ENCODE assay signal across 13 mouse cellular contexts in the genomic region with DNA sequence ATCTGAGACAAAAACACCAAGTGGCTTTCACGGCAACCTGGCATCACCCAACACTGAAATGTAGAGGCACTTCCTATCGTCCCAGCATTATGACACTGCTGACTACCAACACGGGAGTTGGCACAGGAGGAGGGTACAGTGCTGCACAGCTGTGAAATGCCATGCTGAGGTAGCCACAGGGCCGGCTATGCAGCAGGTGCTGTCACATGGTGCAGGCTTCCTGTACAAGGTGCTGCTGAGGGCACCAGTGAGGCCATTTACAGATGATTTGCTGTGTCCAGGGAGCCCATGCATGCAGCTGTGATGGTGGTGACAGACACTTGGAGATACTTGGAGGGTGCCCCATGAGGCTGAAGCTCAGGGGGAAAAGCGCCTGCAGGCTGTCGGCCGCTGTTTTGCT.
DNase-seq lines count a peak whose midpoint lies in the region; ATAC-seq and TF ChIP-seq lines count a peak whose summit lies in the region.
"Had no signal": no experiment of that assay in that cellular context is flagged by ENCODE, and none has a peak within 500 bp of the region (broad histone marks: within the 10 kb centered on the region; RNA-seq: fewer than 3 reads in every experiment).

No protein-coding gene starts in this region.

- no peak overlapping the region for H3K4me2 ChIP-seq in heart, embryonic 15.5 days
- H3K4me2 ChIP-seq in midbrain, embryonic 13.5 days (replicated peaks): no peak overlapping the region
- H3K4me2 ChIP-seq in midbrain, postnatal 0 days (ENCODE audit: low read depth, low read length, poor library complexity, severe bottlenecking): no peak overlapping the region
- H3K4me2 ChIP-seq: embryonic facial prominence, embryonic 15.5 days; limb, embryonic 13.5 days had no signal

- no peak overlapping the region for H3K9ac ChIP-seq in heart, embryonic 15.5 days
- no peak overlapping the region for H3K9ac ChIP-seq in midbrain, embryonic 13.5 days (replicated peaks)
- no peak overlapping the region for H3K9ac ChIP-seq in midbrain, postnatal 0 days (replicated peaks; ENCODE audit: low read length, poor library complexity, severe bottlenecking)
- H3K9ac ChIP-seq: embryonic facial prominence, embryonic 15.5 days; limb, embryonic 13.5 days; liver, embryonic 14.5 days had no signal

- H3K9me3 ChIP-seq in heart, embryonic 15.5 days (replicated peaks): no peaks in the 10 kb centered on the region
- no peaks in the 10 kb centered on the region for H3K9me3 ChIP-seq in midbrain, embryonic 13.5 days
- no peaks in the 10 kb centered on the region for H3K9me3 ChIP-seq in midbrain, postnatal 0 days (ENCODE audit: low read length)
- H3K9me3 ChIP-seq: embryonic facial prominence, embryonic 15.5 days; limb, embryonic 13.5 days had no signal

- H3K27me3 ChIP-seq in heart, embryonic 15.5 days: no peaks in the 10 kb centered on the region
- H3K27me3 ChIP-seq in midbrain, embryonic 13.5 days: no peaks in the 10 kb centered on the region
- H3K27me3 ChIP-seq in midbrain, postnatal 0 days (ENCODE audit: insufficient read depth, low read length): no peaks in the 10 kb centered on the region
- no peaks in the 10 kb centered on the region for H3K27me3 ChIP-seq in thymus, adult 2 months (ENCODE audit: control insufficient read depth, insufficient read depth, low read length)
- H3K27me3 ChIP-seq: embryonic facial prominence, embryonic 15.5 days; limb, embryonic 13.5 days; Patski had no signal

- ATAC-seq in heart, embryonic 15.5 days (replicated peaks; ENCODE audit: insufficient number of reproducible peaks, insufficient read depth, low FRiP score, low read depth): peak; percentile 48; the same call in 1 of the 2 replicates
- 0 out of 2 replicates have a peak, but pooled peaks have one; percentile 35 for ATAC-seq in midbrain, embryonic 13.5 days
- ATAC-seq in midbrain, postnatal 0 days (ENCODE audit: low FRiP score): no peak

- peaks cover 37% of the 10 kb centered on the region for H3K4me1 ChIP-seq in heart, embryonic 15.5 days (replicated peaks)
- H3K4me1 ChIP-seq in midbrain, embryonic 13.5 days (replicated peaks): no peaks in the 10 kb centered on the region
- H3K4me1 ChIP-seq in midbrain, postnatal 0 days (ENCODE audit: insufficient read depth, low read length): no peaks in the 10 kb centered on the region
- peaks cover 42% of the 10 kb centered on the region for H3K4me1 ChIP-seq in thymus, adult 2 months (replicated peaks; ENCODE audit: control insufficient read depth, insufficient read depth, low read length)
- H3K4me1 ChIP-seq: limb, embryonic 13.5 days had no signal

- no peak for TF ChIP-seq CTCF in midbrain, postnatal 0 days (IDR thresholded peaks at IDR 0.05)
- TF ChIP-seq CTCF in thymus, adult 2 months (IDR thresholded peaks at IDR 0.05; ENCODE audit: borderline replicate concordance, control insufficient read depth, extremely low read depth, insufficient read depth, low read length, poor library complexity): no peak

- peak overlapping the region; percentile 6; the same call in 1 of the 2 replicates for H3K27ac ChIP-seq in heart, embryonic 15.5 days
- H3K27ac ChIP-seq in midbrain, embryonic 13.5 days: no peak overlapping the region
- H3K27ac ChIP-seq in midbrain, postnatal 0 days (ENCODE audit: low read depth, low read length): no peak overlapping the region
- peak overlapping the region; percentile 99 for H3K27ac ChIP-seq in thymus, adult 2 months (ENCODE audit: control insufficient read depth, insufficient read depth, low read length)
- H3K27ac ChIP-seq: embryonic facial prominence, embryonic 15.5 days; hindbrain, postnatal 0 days; kidney, postnatal 0 days; limb, embryonic 13.5 days; liver, embryonic 14.5 days had no signal

- no peak for DNase-seq in heart, postnatal 4 days
- DNase-seq in midbrain, postnatal 0 days (ENCODE audit: low spot score): no peak
- peak; percentile 73 for DNase-seq in thymus, adult 2 months
- no peak for DNase-seq in layer of hippocampus, adult 8-10 months (ENCODE audit: low spot score in 2 of 2)
- no peak for DNase-seq in cerebellum, adult 18-20 months

- no peak for TF ChIP-seq POLR2A in thymus, adult 2 months (IDR thresholded peaks at IDR 0.05; ENCODE audit: control insufficient read depth, extremely low read depth, insufficient read depth, low read length, poor library complexity)

- WGBS in heart, embryonic 15.5 days: 67% methylated on average over 7 of the region's 7 CpGs
- WGBS in midbrain, embryonic 13.5 days: 92% methylated on average over 7 of the region's 7 CpGs
- WGBS in midbrain, postnatal 0 days: 94% methylated on average over 7 of the region's 7 CpGs
- 30% methylated on average over 7 of the region's 7 CpGs for WGBS in thymus, adult 2 months

- H3K36me3 ChIP-seq in heart, embryonic 15.5 days: peaks cover 76% of the 10 kb centered on the region
- 0 out of 2 replicates have a peak, but pooled peaks cover 10% of the 10 kb centered on the region for H3K36me3 ChIP-seq in midbrain, embryonic 13.5 days
- peaks cover 10% of the 10 kb centered on the region for H3K36me3 ChIP-seq in midbrain, postnatal 0 days (ENCODE audit: insufficient read depth, low read length)
- no peaks in the 10 kb centered on the region for H3K36me3 ChIP-seq in thymus, adult 2 months (ENCODE audit: control insufficient read depth, insufficient read depth, low read length)

- H3K4me3 ChIP-seq in heart, embryonic 15.5 days: no peak overlapping the region
- no peak overlapping the region for H3K4me3 ChIP-seq in midbrain, embryonic 13.5 days (replicated peaks)
- H3K4me3 ChIP-seq in midbrain, postnatal 0 days (ENCODE audit: low read depth, low read length): no peak overlapping the region
- H3K4me3 ChIP-seq in thymus, adult 2 months (ENCODE audit: control insufficient read depth, insufficient read depth, low read length): no peak overlapping the region
- H3K4me3 ChIP-seq: embryonic facial prominence, embryonic 15.5 days; limb, embryonic 13.5 days had no signal

Comparison
In these comparisons a context has a peak if more than half of its experiments do, and no peak if none do; other contexts are left out.
1. H3K27ac ChIP-seq: peak in heart, embryonic 15.5 days (single experiment) and thymus, adult 2 months (single experiment); none in midbrain, embryonic 13.5 days (single experiment) and midbrain, postnatal 0 days (single experiment).